Mouse (Mus musculus) stomach, postnatal 0 days (tissue): ENCODE data around the gene Abca14.

Source experiments
- CTCF ChIP-seq: IDR thresholded peaks from 2 replicates; pipeline ENCODE4 v1.5.1; 2016; ENCODE audit warnings: antibody characterized with exemption, low read depth, mild to moderate bottlenecking, moderate library complexity
- EP300 ChIP-seq: optimal IDR thresholded peaks from 2 replicates; pipeline ENCODE3; 2016; ENCODE audit warnings: antibody characterized with exemption

- TF ChIP-seq CTCF (no peak), EP300 (no peak)
Measured at GRCm38 (mm10) chr7:120192207-120192606, 11.6 kb upstream of the Abca14 start.
